Mouse (Mus musculus) retina, adult 2 months (tissue): Measurements from ENCODE around the gene Lrch4.
"Not testable (repeated sequence)": the region's sequence is repeated elsewhere in the genome, so short reads cannot be mapped to it uniquely, and the experiment has no call there.

Source experiments
- DNase-seq: peaks from one replicate; pipeline ENCODE4 v3.0.0-alpha.2; 2012; ENCODE audit warnings: low read depth, low spot score

Gene Lrch4

GRCm38 (mm10) chr5:137613076-137613475 lies 15.8 kb upstream of the Lrch4 start:
- no peak for DNase-seq

- no peak for DNase-seq
Measured at GRCm38 (mm10) chr5:137613550-137613949, 15.4 kb upstream of the Lrch4 start, which contains the start of gene Pcolce. Pcolce (minus strand) TSS chr5:137613784.

GRCm38 (mm10) chr5:137614921-137615320 lies 14.0 kb upstream of the Lrch4 start:
- not testable (repeated sequence) for DNase-seq

- no peak for DNase-seq
Measured at GRCm38 (mm10) chr5:137615347-137615746, 13.6 kb upstream of the Lrch4 start.

GRCm38 (mm10) chr5:137623937-137624530 lies 4.9 kb upstream of the Lrch4 start:
- DNase-seq: no peak

- DNase-seq: no peak
Measured at GRCm38 (mm10) chr5:137627991-137628390, 930 bp upstream of the Lrch4 start.

- no peak for DNase-seq
Measured at GRCm38 (mm10) chr5:137629306-137629721, 393 bp downstream of the Lrch4 start.

- no peak for DNase-seq
Measured at GRCm38 (mm10) chr5:137629906-137630545, 1.1 kb downstream of the Lrch4 start.

- no peak for DNase-seq
Measured at GRCm38 (mm10) chr5:137630602-137631001, 1.7 kb downstream of the Lrch4 start.

- DNase-seq: no peak
Measured at GRCm38 (mm10) chr5:137631171-137631570, 2.2 kb downstream of the Lrch4 start.

GRCm38 (mm10) chr5:137631591-137631990 lies 2.7 kb downstream of the Lrch4 start:
- no peak for DNase-seq

- no peak for DNase-seq
Measured at GRCm38 (mm10) chr5:137633397-137634084, 4.6 kb downstream of the Lrch4 start.

GRCm38 (mm10) chr5:137639472-137639871 lies 10.6 kb downstream of the Lrch4 start:
- no peak for DNase-seq

- no peak for DNase-seq
Measured at GRCm38 (mm10) chr5:137641054-137641453, 12.1 kb downstream of the Lrch4 start, which contains the start of gene Sap25. Sap25 (plus strand) TSS chr5:137641334.

- no peak for DNase-seq
Measured at GRCm38 (mm10) chr5:137642886-137643285, 14.0 kb downstream of the Lrch4 start.

GRCm38 (mm10) chr5:137644484-137644883 lies 15.6 kb downstream of the Lrch4 start:
- no peak for DNase-seq

GRCm38 (mm10) chr5:137645091-137645651 lies 16.2 kb downstream of the Lrch4 start:
- no peak for DNase-seq

GRCm38 (mm10) chr5:137645652-137646091 lies 16.8 kb downstream of the Lrch4 start, which contains the start of gene Irs3:
Irs3 (minus strand) TSS chr5:137645714.
- no peak for DNase-seq

GRCm38 (mm10) chr5:137647827-137648601 lies 19.1 kb downstream of the Lrch4 start:
- DNase-seq: no peak

GRCm38 (mm10) chr5:137649251-137649650 lies 20.3 kb downstream of the Lrch4 start:
- DNase-seq: no peak
